Mouse (Mus musculus) limb, embryonic 14.5 days (tissue): Measurements from ENCODE around the gene Rab20. TPM values are rescaled to one million over a fixed set of nuclear protein-coding genes. Genes with fewer than 3 reads are reported as not detected.

Source experiments
- ATAC-seq: fragments of 200-750 bp; cut with Nextera tagmentation; 2 replicates; pipeline ENCODE4 v1.8.0; 2017; ENCODE audit warnings: low read depth, moderate number of reproducible peaks, moderate TSS enrichment; ENCODE audit not compliant: low FRiP score
- DNase-seq: peaks from one replicate; pipeline ENCODE4 v3.0.0-alpha.2; 2015; ENCODE audit warnings: low spot score
- H3K27ac ChIP-seq: fragments of 300-500 bp; sonication (generic); replicated peaks from 2 replicates; pipeline ENCODE4 v1.5.1; 2014; ENCODE audit warnings: low read depth, mild to moderate bottlenecking, low read length, moderate library complexity, mixed read lengths
- H3K27me3 ChIP-seq: fragments of 300-500 bp; sonication (generic); 2 replicates; pipeline ENCODE4 v1.6.1; 2014; ENCODE audit warnings: low read length, mixed read lengths; ENCODE audit not compliant: control insufficient read depth, insufficient read depth
- H3K36me3 ChIP-seq: fragments of 300-500 bp; sonication (generic); 2 replicates; pipeline ENCODE4 v1.6.1; 2014; ENCODE audit warnings: mild to moderate bottlenecking, low read length, moderate library complexity, mixed read lengths; ENCODE audit not compliant: control insufficient read depth, insufficient read depth
- H3K4me1 ChIP-seq: fragments of 300-500 bp; sonication (generic); 2 replicates; pipeline ENCODE4 v1.6.1; 2014; ENCODE audit warnings: antibody characterized with exemption, low read length, mixed read lengths; ENCODE audit not compliant: control insufficient read depth, insufficient read depth
- H3K4me2 ChIP-seq: fragments of 300-500 bp; sonication (generic); replicated peaks from 2 replicates; pipeline ENCODE4 v1.6.1; 2014; ENCODE audit warnings: low read depth, mild to moderate bottlenecking, low read length, moderate library complexity; ENCODE audit not compliant: severe bottlenecking
- H3K4me3 ChIP-seq: fragments of 300-500 bp; sonication (generic); replicated peaks from 2 replicates; pipeline ENCODE4 v1.5.1; 2014; ENCODE audit warnings: low read length
- H3K9ac ChIP-seq: fragments of 300-500 bp; sonication (generic); 2 replicates; pipeline ENCODE4 v1.6.1; 2014; ENCODE audit warnings: mild to moderate bottlenecking, low read depth, low read length, moderate library complexity; ENCODE audit not compliant: severe bottlenecking
- H3K9me3 ChIP-seq: fragments of 300-500 bp; sonication (generic); 2 replicates; pipeline ENCODE4 v1.6.1; 2016; ENCODE audit warnings: low read length; ENCODE audit not compliant: control insufficient read depth
- POLR2A ChIP-seq: fragments of 200-500 bp; IDR thresholded peaks from 2 replicates; pipeline ENCODE4 v1.8.0; 2012; ENCODE audit warnings: inconsistent platforms, mild to moderate bottlenecking, moderate library complexity, borderline replicate concordance; ENCODE audit not compliant: insufficient read depth, insufficient read length; ENCODE audit errors: extremely low read depth
- WGBS: fragments of 180-500 bp; shearing (Covaris S2); extraction: QIAGEN DNeasy Blood & Tissue Kit; methylation state at CpG from one replicate; pipeline ENCODE4 v1.1.7; 2014; 5-methylcytosine and 5-hydroxymethylcytosine counted together
- polyA plus RNA-seq, 2 experiments: library from polyadenylated mRNA; depleted of rRNA in 1 of 2; stranded (reverse) in 1 of 2; unstranded in 1 of 2; fragments of >200 nt; fragmentation: Nextera tagmentation in 1 of 2; extraction: Ambion mirVana in 1 of 2; gene quantifications; 2 replicates each; pipeline versions ENCODE4 v1.2.1 to v1.2.3; 2012 to 2014

Gene Rab20
- polyA plus RNA-seq, 2 experiments, result 1.6 to 2.1 TPM

GRCm38 (mm10) chr8:11465619-11466018 is 12.9 kb downstream of the Rab20 start:
- H3K4me2 ChIP-seq, result no peak overlapping the region
- no peak overlapping the region for H3K4me3 ChIP-seq
- no peaks in the 10 kb centered on the region for H3K4me1 ChIP-seq
- no peaks in the 10 kb centered on the region for H3K27me3 ChIP-seq
- TF ChIP-seq POLR2A, result no peak
- 86% methylated on average over 4 of the region's 4 CpGs for WGBS
- no peaks in the 10 kb centered on the region for H3K9me3 ChIP-seq
- H3K9ac ChIP-seq, result no peak overlapping the region
- ATAC-seq (no peak), DNase-seq (no peak)
- H3K27ac ChIP-seq, result no peak overlapping the region
- H3K36me3 ChIP-seq, result no peaks in the 10 kb centered on the region

GRCm38 (mm10) chr8:11464707-11464964 is 13.9 kb downstream of the Rab20 start:
- H3K4me1 ChIP-seq, result no peaks in the 10 kb centered on the region
- no peak for DNase-seq
- 72% methylated on average over 3 of the region's 3 CpGs for WGBS
- H3K27me3 ChIP-seq, result no peaks in the 10 kb centered on the region
- no peak overlapping the region for H3K27ac ChIP-seq
- TF ChIP-seq POLR2A, result no peak
- H3K36me3 ChIP-seq, result no peaks in the 10 kb centered on the region
- ATAC-seq, result no peak
- H3K9me3 ChIP-seq, result no peaks in the 10 kb centered on the region
- H3K4me3 ChIP-seq, result no peak overlapping the region
- H3K9ac ChIP-seq, result no peak overlapping the region
- no peak overlapping the region for H3K4me2 ChIP-seq

- H3K9me3 ChIP-seq, result no peaks in the 10 kb centered on the region
- H3K27ac ChIP-seq, result no peak overlapping the region
- 84% methylated on average over 12 of the region's 12 CpGs for WGBS
- H3K27me3 ChIP-seq, result no peaks in the 10 kb centered on the region
- no peak overlapping the region for H3K4me2 ChIP-seq
- no peak for TF ChIP-seq POLR2A
- DNase-seq (no peak), ATAC-seq (no peak)
- no peaks in the 10 kb centered on the region for H3K36me3 ChIP-seq
- no peak overlapping the region for H3K9ac ChIP-seq
- no peaks in the 10 kb centered on the region for H3K4me1 ChIP-seq
- no peak overlapping the region for H3K4me3 ChIP-seq
Observed at GRCm38 (mm10) chr8:11463889-11464706, 14.4 kb downstream of the Rab20 start.

- no peak overlapping the region for H3K4me3 ChIP-seq
- ATAC-seq (no peak), DNase-seq (no peak)
- no peaks in the 10 kb centered on the region for H3K27me3 ChIP-seq
- no peaks in the 10 kb centered on the region for H3K4me1 ChIP-seq
- no peak overlapping the region for H3K4me2 ChIP-seq
- no peaks in the 10 kb centered on the region for H3K9me3 ChIP-seq
- no peak overlapping the region for H3K9ac ChIP-seq
- TF ChIP-seq POLR2A, result no peak
- no peak overlapping the region for H3K27ac ChIP-seq
- H3K36me3 ChIP-seq, result no peaks in the 10 kb centered on the region
- WGBS, result 87% methylated on average over 2 of the region's 2 CpGs
Observed at GRCm38 (mm10) chr8:11463541-11463888, 15.0 kb downstream of the Rab20 start.

- Histone ChIP-seq H3K4me3 (no peak overlapping the region), H3K4me1 (no peaks in the 10 kb centered on the region), H3K9me3 (no peaks in the 10 kb centered on the region), H3K4me2 (no peak overlapping the region), H3K27me3 (no peaks in the 10 kb centered on the region), H3K27ac (no peak overlapping the region), H3K9ac (no peak overlapping the region), H3K36me3 (no peaks in the 10 kb centered on the region)
- no peak for DNase-seq
- no peak for TF ChIP-seq POLR2A
- WGBS, result 83% methylated on average over 4 of the region's 4 CpGs
- ATAC-seq, result no peak
Observed at GRCm38 (mm10) chr8:11462641-11463040, 15.9 kb downstream of the Rab20 start.
